Mouse (Mus musculus): ENCODE data around the gene Satl1.

The Satl1 gene

GRCm38 (mm10) chrX:112406679-112407078 lies at the start of gene Satl1:
Satl1 (minus strand) TSS chrX:112406779.
- no peak for DNase-seq

- no peak for DNase-seq
Measured at GRCm38 (mm10) chrX:112438064-112438463, 31.5 kb upstream of the Satl1 start.

GRCm38 (mm10) chrX:112437580-112437979 lies 31.0 kb upstream of the Satl1 start:
- no peak for DNase-seq

- DNase-seq: peak; percentile 16
Measured at GRCm38 (mm10) chrX:112422998-112423397, 16.4 kb upstream of the Satl1 start.

GRCm38 (mm10) chrX:112412309-112412708 lies 5.7 kb upstream of the Satl1 start:
- DNase-seq: no peak

- DNase-seq: peak; percentile 31
Measured at GRCm38 (mm10) chrX:112370577-112371410, 35.8 kb downstream of the Satl1 start.

- DNase-seq: peak; percentile 25
Measured at GRCm38 (mm10) chrX:112368426-112368825, 38.2 kb downstream of the Satl1 start.

GRCm38 (mm10) chrX:112348395-112348791 lies 58.2 kb downstream of the Satl1 start:
- no peak for DNase-seq

GRCm38 (mm10) chrX:112347467-112348394 lies 58.8 kb downstream of the Satl1 start:
- DNase-seq: no peak

GRCm38 (mm10) chrX:112339486-112339885 lies 67.1 kb downstream of the Satl1 start:
- no peak for DNase-seq
